Mouse (Mus musculus): ENCODE measurements around the gene Oas1g. TPM values are rescaled to one million over a fixed set of nuclear protein-coding genes. Genes with fewer than 3 reads are reported as not detected.

The Oas1g gene
- 1 to 10 TPM in 1 of 2 experiments, under 1 TPM in 1; 0.71 to 1.7 TPM for polyA plus RNA-seq (2017; shearing (Covaris generic))

GRCm38 (mm10) chr5:120887413-120887812 is at the start of gene Oas1g:
Oas1g (minus strand) TSS chr5:120887613.

GRCm38 (mm10) chr5:120914204-120914603 is 26.8 kb upstream of the Oas1g start, which contains the start of gene Oas1d:
Oas1d (plus strand) TSS chr5:120914536.

GRCm38 (mm10) chr5:120906791-120907733 is 19.6 kb upstream of the Oas1g start, which contains the start of gene Oas1a:
Oas1a (minus strand) TSS chr5:120907521.

GRCm38 (mm10) chr5:120861121-120861520 is 26.3 kb downstream of the Oas1g start, which contains the start of gene Oas1h:
Oas1h (plus strand) TSS chr5:120861421.

GRCm38 (mm10) chr5:120847067-120847466 is 40.3 kb downstream of the Oas1g start, which contains the start of gene Oas1f:
Oas1f (plus strand) TSS chr5:120847367.

Other genes with a start within 250 kb of the Oas1g start
- gene Rasal1, start 238.8 kb downstream of the Oas1g start, polyA plus RNA-seq (2017; shearing (Covaris generic)), result 10 to 100 TPM; 11.8 to 13.8 TPM
- gene Dtx1, start 175.7 kb downstream of the Oas1g start, polyA plus RNA-seq (2017; shearing (Covaris generic)), result 100 to 1,000 TPM; 178 to 347 TPM
- 1 to 10 TPM; 1.3 to 3.1 TPM for gene Oas2, start 137.8 kb downstream of the Oas1g start, polyA plus RNA-seq (2017; shearing (Covaris generic))
- 10 to 100 TPM; 10.6 to 13.7 TPM for gene Oas3, start 110.0 kb downstream of the Oas1g start, polyA plus RNA-seq (2017; shearing (Covaris generic))
- gene Oas1e, start 92.1 kb downstream of the Oas1g start, polyA plus RNA-seq (2017; shearing (Covaris generic)), result under 1 TPM in 1 of 2 experiments, not detected in 1; 0.40 TPM
- gene Oas1c, start 75.1 kb downstream of the Oas1g start, polyA plus RNA-seq (2017; shearing (Covaris generic)), result 10 to 100 TPM; 13.8 to 14.6 TPM
- not detected for gene Oas1f, start 40.2 kb downstream of the Oas1g start, polyA plus RNA-seq (2017; shearing (Covaris generic))
- gene Oas1h, start 26.2 kb downstream of the Oas1g start, polyA plus RNA-seq (2017; shearing (Covaris generic)), result under 1 TPM; 0.10 to 0.31 TPM
- gene Oas1a, start 19.9 kb upstream of the Oas1g start, polyA plus RNA-seq (2017; shearing (Covaris generic)), result 10 to 100 TPM in 1 of 2 experiments, 1 to 10 TPM in 1; 3.4 to 55.4 TPM
- not detected for gene Oas1d, start 26.9 kb upstream of the Oas1g start, polyA plus RNA-seq (2017; shearing (Covaris generic))
- 1 to 10 TPM in 1 of 2 experiments, under 1 TPM in 1; 0.33 to 1.1 TPM for gene Rph3a, start 122.5 kb upstream of the Oas1g start, polyA plus RNA-seq (2017; shearing (Covaris generic))

All from inflammation-experienced regulatory T-cells (primary cell).